Mouse (Mus musculus): ENCODE data around the gene Ramp3.

- TF ChIP-seq CTCF (IDR thresholded peaks at IDR 0.05; ENCODE audit: control insufficient read depth, insufficient read depth, insufficient read length) (no peak), MYOD1 (IDR thresholded peaks at IDR 0.05; ENCODE audit: control insufficient read depth, insufficient read length, low read depth) (no peak), USF1 (IDR thresholded peaks at IDR 0.05; ENCODE audit: low read depth) (no peak), MYOG (IDR thresholded peaks at IDR 0.05; ENCODE audit: control insufficient read depth, extremely low read depth, insufficient read length) (no peak), MAX (IDR thresholded peaks at IDR 0.05) (no peak)
Measured at GRCm38 (mm10) chr11:6670044-6670443, 11.7 kb downstream of the Ramp3 start.

Measured in C2C12 (cell line).